Comparison of ENCODE assay signal across 8 mouse cellular contexts in the genomic region with DNA sequence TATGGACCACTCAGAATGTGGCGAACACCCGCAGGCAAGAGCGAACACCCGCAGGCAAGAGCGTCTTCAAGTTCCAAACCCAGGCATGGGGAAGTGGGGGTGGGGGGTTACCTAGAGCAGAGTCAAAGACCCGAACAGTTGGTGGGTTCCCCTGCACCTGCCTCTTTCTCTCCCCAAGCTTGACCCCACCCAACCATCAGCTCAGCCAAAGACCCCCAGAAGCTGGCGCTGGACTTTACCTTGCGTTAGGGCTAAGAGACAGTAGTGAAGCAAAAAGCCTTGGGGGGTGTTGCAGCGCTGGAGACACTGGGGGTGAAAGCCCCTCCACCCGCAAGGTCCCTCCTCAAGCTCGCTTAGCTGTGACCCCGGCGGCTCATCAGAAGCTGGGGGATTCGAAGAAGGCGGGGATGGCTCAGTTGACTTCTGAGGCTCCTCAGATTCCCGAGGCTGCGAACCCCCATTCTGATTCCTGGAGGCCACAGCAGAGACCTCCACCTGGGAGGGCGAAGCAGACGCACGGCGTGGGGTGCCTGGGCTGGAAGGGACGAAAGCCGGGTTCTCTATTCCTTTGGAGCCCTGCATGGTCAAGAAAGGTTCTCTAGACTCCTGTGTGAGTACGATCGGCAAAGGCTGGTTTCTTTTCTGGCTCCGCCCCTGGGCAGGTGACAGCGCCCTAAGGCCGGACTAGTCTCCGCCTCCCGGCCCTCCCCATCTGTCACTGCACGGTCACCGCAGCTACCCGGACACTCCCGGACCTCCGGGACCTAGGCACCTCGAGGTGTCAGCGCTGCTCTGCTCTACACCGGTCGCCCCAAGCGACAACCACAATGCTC. TPM values are rescaled to one million over a fixed set of nuclear protein-coding genes. Genes with fewer than 3 reads are reported as not detected.
DNase-seq lines count a peak whose midpoint lies in the region; ATAC-seq and TF ChIP-seq lines count a peak whose summit lies in the region.

A gene (minus strand): TSS at position 644 of the 833 bp plus-strand sequence.

- H3K4me2 ChIP-seq in limb, embryonic 12.5 days = peak within 1 kb of the TSS; percentile 92
- H3K4me2 ChIP-seq in midbrain, embryonic 11.5 days = peak within 1 kb of the TSS; percentile 92
- H3K4me2 ChIP-seq in stomach, embryonic 16.5 days (ENCODE audit: low read depth, low read length) = peak within 1 kb of the TSS; percentile 92

- intact Hi-C loops in gastrocnemius, adult 2 months (cut with DNase I) = no loop called here

- H3K4me3 ChIP-seq in gastrocnemius, adult 2 months = peak within 1 kb of the TSS; percentile 58
- H3K4me3 ChIP-seq in cerebellum, adult 2 months (replicated peaks; ENCODE audit: insufficient read depth, low read depth, low read length) = peak within 1 kb of the TSS; percentile 62
- H3K4me3 ChIP-seq in limb, embryonic 12.5 days (replicated peaks) = peak within 1 kb of the TSS; percentile 52
- H3K4me3 ChIP-seq in midbrain, embryonic 11.5 days (ENCODE audit: low read depth, low read length) = peak within 1 kb of the TSS; percentile 49
- peak within 1 kb of the TSS; percentile 54 for H3K4me3 ChIP-seq in stomach, embryonic 16.5 days (replicated peaks; ENCODE audit: low read length)

- H3K27me3 ChIP-seq in cerebellum, adult 2 months (ENCODE audit: control insufficient read depth, insufficient read depth, low read length) = no peaks in the 10 kb centered on the region
- peaks cover 25% of the 10 kb centered on the region for H3K27me3 ChIP-seq in limb, embryonic 12.5 days
- no peaks in the 10 kb centered on the region; the same call in 1 of the 2 replicates for H3K27me3 ChIP-seq in midbrain, embryonic 11.5 days (ENCODE audit: control insufficient read depth, insufficient read depth, low read length)
- H3K27me3 ChIP-seq in stomach, embryonic 16.5 days (ENCODE audit: control insufficient read depth, insufficient read depth, low read length) = no peaks in the 10 kb centered on the region

- no peak for TF ChIP-seq CTCF in gastrocnemius, adult 2 months (IDR thresholded peaks at IDR 0.05)
- TF ChIP-seq CTCF in cerebellum, adult 2 months (IDR thresholded peaks at IDR 0.05; ENCODE audit: borderline replicate concordance, insufficient read depth, low read depth, low read length) = no peak

- peak; percentile 78; the same call in 1 of the 2 replicates for ATAC-seq in limb, embryonic 12.5 days (ENCODE audit: insufficient number of reproducible peaks, insufficient read depth, low FRiP score, low TSS enrichment, low read depth)
- ATAC-seq in midbrain, embryonic 11.5 days (ENCODE audit: low FRiP score) = peak; percentile 78
- ATAC-seq in stomach, embryonic 16.5 days (ENCODE audit: insufficient read depth, low FRiP score) = peak; percentile 94

- WGBS in cerebellum, adult 2 months = under 1% methylated on average over 40 of the region's 40 CpGs
- 2% methylated on average over 40 of the region's 40 CpGs for WGBS in limb, embryonic 12.5 days
- WGBS in midbrain, embryonic 11.5 days = 1% methylated on average over 40 of the region's 40 CpGs
- 2% methylated on average over 40 of the region's 40 CpGs for WGBS in stomach, embryonic 16.5 days

- no peaks in the 10 kb centered on the region for H3K9me3 ChIP-seq in limb, embryonic 12.5 days
- no peaks in the 10 kb centered on the region for H3K9me3 ChIP-seq in midbrain, embryonic 11.5 days (ENCODE audit: control insufficient read depth, low read length)
- no peaks in the 10 kb centered on the region for H3K9me3 ChIP-seq in stomach, embryonic 16.5 days (replicated peaks; ENCODE audit: control insufficient read depth, low read length)

- H3K27ac ChIP-seq in gastrocnemius, adult 2 months = no peak within 1 kb of the TSS
- H3K27ac ChIP-seq in cerebellum, adult 2 months (ENCODE audit: insufficient read depth, low read length) = no peak within 1 kb of the TSS
- H3K27ac ChIP-seq in limb, embryonic 12.5 days = no peak within 1 kb of the TSS
- no peak within 1 kb of the TSS for H3K27ac ChIP-seq in midbrain, embryonic 11.5 days (ENCODE audit: low read depth, low read length)
- H3K27ac ChIP-seq in stomach, embryonic 16.5 days (ENCODE audit: low read length) = no peak within 1 kb of the TSS

- no peaks in the 10 kb centered on the region for H3K4me1 ChIP-seq in cerebellum, adult 2 months (ENCODE audit: control insufficient read depth, insufficient read depth, low read length)
- H3K4me1 ChIP-seq in limb, embryonic 12.5 days (replicated peaks) = peaks cover 6% of the 10 kb centered on the region; the same call in 1 of the 2 replicates
- H3K4me1 ChIP-seq in midbrain, embryonic 11.5 days (ENCODE audit: control insufficient read depth, insufficient read depth, low read length) = 0 out of 2 replicates have a peak, but pooled peaks cover 5% of the 10 kb centered on the region
- H3K4me1 ChIP-seq in stomach, embryonic 16.5 days (ENCODE audit: control insufficient read depth, insufficient read depth, low read length) = peaks cover 7% of the 10 kb centered on the region; the same call in 1 of the 2 replicates

- peak within 1 kb of the TSS; percentile 40 for H3K9ac ChIP-seq in limb, embryonic 12.5 days (replicated peaks)
- H3K9ac ChIP-seq in midbrain, embryonic 11.5 days (ENCODE audit: low read length) = peak within 1 kb of the TSS; percentile 48
- peak within 1 kb of the TSS; percentile 63 for H3K9ac ChIP-seq in stomach, embryonic 16.5 days (ENCODE audit: low read length)

- DNase-seq in gastrocnemius, adult 2 months = no peak
- DNase-seq in gastrocnemius, postnatal 25 days = no peak
- peak; percentile 58 to 61 for DNase-seq in cerebellum, adult 2 months
- peak; percentile 21 for DNase-seq in forelimb bud, embryonic 11.5 days (ENCODE audit: low read depth, low spot score)
- peak; percentile 53 to 69 for DNase-seq in kidney, adult 8-10 months
- DNase-seq in midbrain, embryonic 11.5 days (ENCODE audit: low spot score, missing footprints) = peak; percentile 93

- H3K36me3 ChIP-seq in limb, embryonic 12.5 days = no peaks in the 10 kb centered on the region
- H3K36me3 ChIP-seq in midbrain, embryonic 11.5 days (ENCODE audit: control insufficient read depth, insufficient read depth, low read length) = no peaks in the 10 kb centered on the region
- no peaks in the 10 kb centered on the region for H3K36me3 ChIP-seq in stomach, embryonic 16.5 days (ENCODE audit: control insufficient read depth, insufficient read depth, low read length)

- no peak for TF ChIP-seq POLR2A in cerebellum, adult 2 months (IDR thresholded peaks at IDR 0.05; ENCODE audit: borderline replicate concordance, insufficient read depth, low read length)

RNA-seq across cellular contexts. Expression of the gene that starts here (rescaled TPM):
- total RNA-seq in gastrocnemius, adult 2 months (2021) = not detected
- total RNA-seq in gastrocnemius, postnatal 25 days (2021) = under 1 TPM in 1 of 2 experiments, not detected in 1; 0.05 TPM
- 0.52 and 0.69 TPM in 2 replicates for polyA plus RNA-seq in cerebellum, adult 2 months (2012; rRNA removed)
- polyA plus RNA-seq in limb, embryonic 12.5 days (2016; fragmentation: Nextera tagmentation; extraction: Ambion mirVana) = 0.04 TPM in 1 of 2 replicates, not detected in the other
- 0.04 TPM in 1 of 2 replicates, not detected in the other for polyA plus RNA-seq in midbrain, embryonic 11.5 days (2014; fragmentation: Nextera tagmentation; extraction: Ambion mirVana)
- 0.25 and 0.35 TPM in 2 replicates for polyA plus RNA-seq in stomach, embryonic 16.5 days (2015; fragmentation: Nextera tagmentation; extraction: Ambion mirVana)

Comparison
In these comparisons a context has a peak if more than half of its experiments do, and no peak if none do; other contexts are left out.
1. Peak in DNase-seq and H3K4me3 ChIP-seq in cerebellum, adult 2 months; RNA of the gene not detected or under 1 TPM.
2. Peak in ATAC-seq, H3K4me3 ChIP-seq, H3K9ac ChIP-seq and H3K4me2 ChIP-seq in limb, embryonic 12.5 days; RNA of the gene not detected or under 1 TPM.
3. Peak in DNase-seq, ATAC-seq, H3K4me3 ChIP-seq, H3K9ac ChIP-seq and H3K4me2 ChIP-seq in midbrain, embryonic 11.5 days; RNA of the gene not detected or under 1 TPM.
4. Peak in ATAC-seq, H3K4me3 ChIP-seq, H3K9ac ChIP-seq and H3K4me2 ChIP-seq in stomach, embryonic 16.5 days; RNA of the gene not detected or under 1 TPM.
5. DNase-seq: peak in forelimb bud, embryonic 11.5 days (single experiment) and kidney, adult 8-10 months (2 of 2); none in gastrocnemius, adult 2 months (single experiment) and gastrocnemius, postnatal 25 days (single experiment).
6. Peak in every context shown above with its lines, with median percentiles within 50 percentile points of each other: H3K4me3 ChIP-seq, ATAC-seq, H3K4me2 ChIP-seq and H3K9ac ChIP-seq.